Mouse (Mus musculus): ENCODE data around the gene Eif4e2. TPM values are rescaled to one million over a fixed set of nuclear protein-coding genes. Genes with fewer than 3 reads are reported as not detected.

The Eif4e2 gene
- polyA plus RNA-seq, 1 experiment from 2014 or later, result 101 TPM

GRCm38 (mm10) chr1:87276056-87276455, 62.3 kb downstream of the Eif4e2 start:
- DNase-seq, result no peak
- H3K4me1 ChIP-seq (replicated peaks), result no peaks in the 10 kb centered on the region
- no peak overlapping the region for H3K4me3 ChIP-seq (replicated peaks)
- H3K36me3 ChIP-seq, result no peaks in the 10 kb centered on the region
- no peak overlapping the region for H3K4me2 ChIP-seq
- WGBS (ENCODE audit: insufficient replicate concordance), result 39% methylated on average over 2 of the region's 2 CpGs
- no peak overlapping the region for H3K9ac ChIP-seq
- H3K27ac ChIP-seq, result no peak overlapping the region
- H3K9me3 ChIP-seq (replicated peaks), result no peaks in the 10 kb centered on the region
- no peaks in the 10 kb centered on the region for H3K27me3 ChIP-seq
- ATAC-seq (ENCODE audit: low read depth), result no peak

- 60% methylated on average over 5 of the region's 5 CpGs for WGBS (ENCODE audit: insufficient replicate concordance)
- no peak overlapping the region for H3K4me3 ChIP-seq (replicated peaks)
- H3K9ac ChIP-seq, result no peak overlapping the region
- H3K27me3 ChIP-seq, result 0 out of 2 replicates have a peak, but pooled peaks cover 6% of the 10 kb centered on the region
- no peak overlapping the region for H3K27ac ChIP-seq
- H3K9me3 ChIP-seq (replicated peaks), result no peaks in the 10 kb centered on the region
- no peaks in the 10 kb centered on the region for H3K36me3 ChIP-seq
- no peaks in the 10 kb centered on the region for H3K4me1 ChIP-seq (replicated peaks)
- no peak overlapping the region for H3K4me2 ChIP-seq
- no peak for ATAC-seq (ENCODE audit: low read depth)
- DNase-seq, result no peak
These were observed 66.6 kb downstream of the Eif4e2 start for GRCm38 (mm10) chr1:87280281-87280680.

DNA sequence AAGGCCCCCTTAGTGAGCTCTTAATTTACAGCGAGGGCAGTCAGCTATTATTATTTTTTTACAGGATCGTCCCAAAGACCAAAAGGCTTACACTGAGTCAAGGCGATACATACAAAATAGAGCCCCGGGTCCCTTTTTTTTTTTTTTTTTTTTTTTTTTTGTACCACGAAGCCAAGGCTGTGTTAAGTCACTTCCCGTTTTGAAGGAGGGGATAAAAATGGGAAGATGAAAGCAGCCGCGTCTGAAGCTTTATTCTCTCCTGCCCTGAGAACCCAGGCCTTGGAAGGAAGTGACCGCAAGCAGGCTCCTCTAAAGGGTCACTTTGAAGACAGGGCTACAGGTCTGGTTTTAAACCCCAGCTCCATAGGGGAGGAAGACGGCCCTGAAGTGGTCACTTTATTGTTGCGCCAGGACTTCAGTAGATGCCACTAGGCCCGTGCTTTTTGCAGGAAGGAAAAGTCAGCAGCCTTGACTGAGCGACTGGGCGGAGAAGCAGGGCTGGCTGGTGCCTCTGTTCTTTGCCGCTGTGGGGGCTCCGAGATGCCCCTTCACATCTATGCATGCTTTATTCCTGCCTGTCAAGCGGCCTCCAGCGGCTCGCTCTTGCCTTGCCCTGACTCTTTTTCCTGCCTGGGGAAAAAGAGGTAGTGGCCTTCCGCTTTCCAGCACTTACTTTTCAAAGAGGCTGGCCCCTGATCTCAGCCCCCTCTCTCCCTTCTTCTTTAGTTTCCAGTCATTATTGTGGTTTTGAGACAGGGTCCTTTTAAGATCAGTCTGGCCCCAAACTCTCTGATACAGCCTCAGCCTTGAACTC, 68.1 kb downstream of the Eif4e2 start:
- Histone ChIP-seq H3K36me3 (no peaks in the 10 kb centered on the region), H3K27ac (no peak overlapping the region), H3K27me3 (0 out of 2 replicates have a peak, but pooled peaks cover 6% of the 10 kb centered on the region), H3K9me3 (replicated peaks) (no peaks in the 10 kb centered on the region), H3K4me2 (peak overlapping the region; percentile 35), H3K9ac (no peak overlapping the region), H3K4me3 (replicated peaks) (no peak overlapping the region), H3K4me1 (replicated peaks) (no peaks in the 10 kb centered on the region)
- DNase-seq (no peak), ATAC-seq (ENCODE audit: low read depth) (no peak)
- WGBS (ENCODE audit: insufficient replicate concordance), result 10% methylated on average over 20 of the region's 20 CpGs

- 57% methylated on average over 6 of the region's 6 CpGs for WGBS (ENCODE audit: insufficient replicate concordance)
- Histone ChIP-seq H3K27me3 (0 out of 2 replicates have a peak, but pooled peaks cover 6% of the 10 kb centered on the region), H3K9ac (no peak overlapping the region), H3K9me3 (replicated peaks) (no peaks in the 10 kb centered on the region), H3K4me3 (replicated peaks) (no peak overlapping the region), H3K27ac (no peak overlapping the region), H3K4me2 (peak overlapping the region; percentile 35; the same call in 1 of the 2 replicates), H3K36me3 (no peaks in the 10 kb centered on the region), H3K4me1 (replicated peaks) (no peaks in the 10 kb centered on the region)
- DNase-seq (no peak), ATAC-seq (ENCODE audit: low read depth) (no peak)
These were observed 68.7 kb downstream of the Eif4e2 start for GRCm38 (mm10) chr1:87282413-87282788.

GRCm38 (mm10) chr1:87283410-87283960, 69.8 kb downstream of the Eif4e2 start:
- no peaks in the 10 kb centered on the region for H3K9me3 ChIP-seq (replicated peaks)
- 65% methylated on average over 10 of the region's 10 CpGs for WGBS (ENCODE audit: insufficient replicate concordance)
- DNase-seq (no peak), ATAC-seq (ENCODE audit: low read depth) (no peak)
- H3K9ac ChIP-seq, result no peak overlapping the region
- H3K27me3 ChIP-seq, result 0 out of 2 replicates have a peak, but pooled peaks cover 6% of the 10 kb centered on the region
- no peaks in the 10 kb centered on the region for H3K36me3 ChIP-seq
- H3K4me3 ChIP-seq (replicated peaks), result no peak overlapping the region
- no peaks in the 10 kb centered on the region for H3K4me1 ChIP-seq (replicated peaks)
- H3K4me2 ChIP-seq, result no peak overlapping the region
- no peak overlapping the region for H3K27ac ChIP-seq

DNA sequence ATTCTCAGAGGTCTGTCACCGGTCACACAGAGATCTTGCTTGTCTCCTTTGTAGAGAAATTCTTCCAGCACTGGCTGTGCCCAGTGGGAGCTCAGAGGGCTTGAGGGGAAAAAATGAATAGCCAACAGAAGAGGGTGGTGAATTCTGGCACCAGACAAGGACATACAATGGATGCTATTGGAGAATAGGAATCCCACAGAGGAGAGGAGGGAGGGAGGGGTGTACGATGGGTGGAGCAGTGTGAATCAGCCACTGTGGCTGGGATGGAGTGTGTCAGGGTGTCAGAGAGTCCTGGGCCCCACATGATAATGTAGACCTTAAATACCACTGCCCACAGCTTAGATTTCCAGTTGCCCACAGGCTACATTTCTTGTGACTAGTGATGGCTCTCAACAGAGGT, 73.4 kb downstream of the Eif4e2 start:
- no peaks in the 10 kb centered on the region for H3K36me3 ChIP-seq
- no peak for ATAC-seq (ENCODE audit: low read depth)
- WGBS (ENCODE audit: insufficient replicate concordance), result 72% methylated on average over 2 of the region's 2 CpGs

More for the DNA sequence above, 73.4 kb downstream of the Eif4e2 start:
- DNase-seq, result no peak
- Histone ChIP-seq H3K4me1 (replicated peaks) (no peaks in the 10 kb centered on the region), H3K9me3 (replicated peaks) (no peaks in the 10 kb centered on the region), H3K9ac (no peak overlapping the region), H3K27me3 (0 out of 2 replicates have a peak, but pooled peaks cover 3% of the 10 kb centered on the region), H3K27ac (no peak overlapping the region), H3K4me3 (replicated peaks) (no peak overlapping the region), H3K4me2 (no peak overlapping the region)

Other genes with a start within 250 kb of the Eif4e2 start
- not detected in 2 replicates for gene Alppl2, start 124.0 kb upstream of the Eif4e2 start, polyA plus RNA-seq (2015; fragmentation: Nextera tagmentation; extraction: Ambion mirVana)
- not detected in 2 replicates for gene Alpi, start 112.3 kb upstream of the Eif4e2 start, polyA plus RNA-seq (2015; fragmentation: Nextera tagmentation; extraction: Ambion mirVana)
- not detected in 2 replicates for gene Akp3, start 88.9 kb upstream of the Eif4e2 start, polyA plus RNA-seq (2015; fragmentation: Nextera tagmentation; extraction: Ambion mirVana)
- 0.12 TPM in 1 of 2 replicates, not detected in the other for gene Ecel1, start 57.4 kb upstream of the Eif4e2 start, polyA plus RNA-seq (2015; fragmentation: Nextera tagmentation; extraction: Ambion mirVana)
- gene Prss56, start 30.6 kb upstream of the Eif4e2 start, polyA plus RNA-seq (2015; fragmentation: Nextera tagmentation; extraction: Ambion mirVana), result not detected in 2 replicates
- 0.13 TPM in 1 of 2 replicates, not detected in the other for gene Chrnd, start 23.3 kb upstream of the Eif4e2 start, polyA plus RNA-seq (2015; fragmentation: Nextera tagmentation; extraction: Ambion mirVana)
- 0.34 and 0.70 TPM in 2 replicates for gene Chrng, start 9.3 kb upstream of the Eif4e2 start, polyA plus RNA-seq (2015; fragmentation: Nextera tagmentation; extraction: Ambion mirVana)
- 0.07 TPM in 1 of 2 replicates, not detected in the other for gene Efhd1, start 50.4 kb downstream of the Eif4e2 start, polyA plus RNA-seq (2015; fragmentation: Nextera tagmentation; extraction: Ambion mirVana)
- 18.7 and 21.2 TPM in 2 replicates for gene Gigyf2, start 113.1 kb downstream of the Eif4e2 start, polyA plus RNA-seq (2015; fragmentation: Nextera tagmentation; extraction: Ambion mirVana)
- 0.32 and 0.35 TPM in 2 replicates for gene Kcnj13, start 180.8 kb downstream of the Eif4e2 start, polyA plus RNA-seq (2015; fragmentation: Nextera tagmentation; extraction: Ambion mirVana)